In genomic region chr7:37771491-37772375, GRCm38 (mm10) we compare ENCODE assay signal across 8 mouse cellular contexts. TPM values are rescaled to one million over a fixed set of nuclear protein-coding genes. Genes with fewer than 3 reads are reported as not detected.
DNase-seq lines count a peak whose midpoint lies in the region; ATAC-seq and TF ChIP-seq lines count a peak whose summit lies in the region.

No protein-coding gene starts in this region.

- peak overlapping the region; percentile 46; the same call in 1 of the 2 replicates for H3K27ac ChIP-seq in lung, embryonic 14.5 days (ENCODE audit: low read depth)
- H3K27ac ChIP-seq in forebrain, embryonic 13.5 days, result peak overlapping the region; percentile 85
- H3K27ac ChIP-seq in intestine, embryonic 14.5 days (ENCODE audit: low read depth), result peak overlapping the region; percentile 70
- peak overlapping the region; percentile 82 for H3K27ac ChIP-seq in midbrain, embryonic 11.5 days (ENCODE audit: low read depth, low read length)

- no peaks in the 10 kb centered on the region; the same call in 1 of the 2 replicates for H3K4me1 ChIP-seq in lung, embryonic 14.5 days (ENCODE audit: insufficient read depth)
- peaks cover 44% of the 10 kb centered on the region for H3K4me1 ChIP-seq in forebrain, embryonic 13.5 days
- peaks cover 16% of the 10 kb centered on the region for H3K4me1 ChIP-seq in intestine, embryonic 14.5 days (replicated peaks; ENCODE audit: control insufficient read depth, insufficient read depth, low read length)
- peaks cover 26% of the 10 kb centered on the region for H3K4me1 ChIP-seq in midbrain, embryonic 11.5 days (ENCODE audit: control insufficient read depth, insufficient read depth, low read length)

- peak; percentile 62 for DNase-seq in lung, embryonic 14.5 days
- no peak for DNase-seq in lung, postnatal 14 days
- DNase-seq in brain, embryonic 14.5 days (ENCODE audit: low read depth), result peak; percentile 89
- DNase-seq in intestine, embryonic 14.5 days (ENCODE audit: low spot score), result peak; percentile 85
- DNase-seq in midbrain, embryonic 11.5 days (ENCODE audit: low spot score, missing footprints), result peak; percentile 97
- DNase-seq in MN1 (ENCODE audit: low spot score), result no peak

- ATAC-seq in lung, embryonic 14.5 days (ENCODE audit: insufficient read depth), result peak; percentile 61
- ATAC-seq in forebrain, embryonic 13.5 days, result peak; percentile 28
- ATAC-seq in intestine, embryonic 14.5 days (replicated peaks; ENCODE audit: low FRiP score, low TSS enrichment, low read depth), result peak; percentile 20; the same call in 1 of the 2 replicates
- peak; percentile 41 for ATAC-seq in midbrain, embryonic 11.5 days (ENCODE audit: low FRiP score)
- no peak for ATAC-seq in activated CD4-positive, CD25-positive, alpha-beta regulatory T cell, adult 4 months

- peak overlapping the region; percentile 96 for H3K4me2 ChIP-seq in lung, embryonic 14.5 days
- H3K4me2 ChIP-seq in forebrain, embryonic 13.5 days, result peak overlapping the region; percentile 95
- H3K4me2 ChIP-seq in intestine, embryonic 14.5 days (ENCODE audit: low read length), result peak overlapping the region; percentile 99
- peak overlapping the region; percentile 87 for H3K4me2 ChIP-seq in midbrain, embryonic 11.5 days

- peak overlapping the region; percentile 61 for H3K9ac ChIP-seq in lung, embryonic 14.5 days
- peak overlapping the region; percentile 78 for H3K9ac ChIP-seq in forebrain, embryonic 13.5 days
- H3K9ac ChIP-seq in intestine, embryonic 14.5 days (ENCODE audit: low read length), result peak overlapping the region; percentile 53
- H3K9ac ChIP-seq in midbrain, embryonic 11.5 days (ENCODE audit: low read length), result peak overlapping the region; percentile 90

- peak overlapping the region; percentile 54 for H3K4me3 ChIP-seq in lung, embryonic 14.5 days (ENCODE audit: low read depth, low read length)
- H3K4me3 ChIP-seq in forebrain, embryonic 13.5 days, result peak overlapping the region; percentile 61
- peak overlapping the region; percentile 52 for H3K4me3 ChIP-seq in intestine, embryonic 14.5 days (ENCODE audit: low read depth, low read length)
- H3K4me3 ChIP-seq in midbrain, embryonic 11.5 days (ENCODE audit: low read depth, low read length), result peak overlapping the region; percentile 55

- 0 out of 2 replicates have a peak, but pooled peaks have one; percentile 22 for TF ChIP-seq POLR2A in brain, embryonic 14.5 days (IDR thresholded peaks at IDR 0.05; ENCODE audit: borderline replicate concordance, extremely low read depth, insufficient read depth, insufficient read length, poor library complexity, severe bottlenecking)

- WGBS in lung, embryonic 14.5 days, result under 1% methylated on average over 68 of the region's 75 CpGs
- WGBS in forebrain, embryonic 13.5 days, result under 1% methylated on average over 59 of the region's 75 CpGs
- under 1% methylated on average over 67 of the region's 75 CpGs for WGBS in intestine, embryonic 14.5 days
- under 1% methylated on average over 66 of the region's 75 CpGs for WGBS in midbrain, embryonic 11.5 days

- no peak for TF ChIP-seq CTCF in lung, embryonic 14.5 days (IDR thresholded peaks at IDR 0.05; ENCODE audit: low read depth)
- no peak for TF ChIP-seq CTCF in brain, embryonic 14.5 days (IDR thresholded peaks at IDR 0.05; ENCODE audit: borderline replicate concordance, extremely low read depth, insufficient read depth, insufficient read length)

- H3K27me3 ChIP-seq in lung, embryonic 14.5 days (ENCODE audit: insufficient read depth, low read length), result peaks cover 79% of the 10 kb centered on the region
- peaks cover 16% of the 10 kb centered on the region; the same call in 1 of the 2 replicates for H3K27me3 ChIP-seq in forebrain, embryonic 13.5 days
- H3K27me3 ChIP-seq in intestine, embryonic 14.5 days (replicated peaks; ENCODE audit: control insufficient read depth, insufficient read depth, low read length), result peaks cover 86% of the 10 kb centered on the region
- no peaks in the 10 kb centered on the region; the same call in none of the 2 replicates for H3K27me3 ChIP-seq in midbrain, embryonic 11.5 days (ENCODE audit: control insufficient read depth, insufficient read depth, low read length)

- no peaks in the 10 kb centered on the region for H3K9me3 ChIP-seq in lung, embryonic 14.5 days (ENCODE audit: low read depth, low read length)
- no peaks in the 10 kb centered on the region for H3K9me3 ChIP-seq in forebrain, embryonic 13.5 days (replicated peaks)
- no peaks in the 10 kb centered on the region for H3K9me3 ChIP-seq in intestine, embryonic 14.5 days (ENCODE audit: control insufficient read depth, low read length)
- no peaks in the 10 kb centered on the region for H3K9me3 ChIP-seq in midbrain, embryonic 11.5 days (ENCODE audit: control insufficient read depth, low read length)

- no peaks in the 10 kb centered on the region for H3K36me3 ChIP-seq in lung, embryonic 14.5 days (ENCODE audit: insufficient read depth)
- H3K36me3 ChIP-seq in forebrain, embryonic 13.5 days (ENCODE audit: poor library complexity, severe bottlenecking), result no peaks in the 10 kb centered on the region
- H3K36me3 ChIP-seq in intestine, embryonic 14.5 days (ENCODE audit: control insufficient read depth, insufficient read depth, low read length), result no peaks in the 10 kb centered on the region
- H3K36me3 ChIP-seq in midbrain, embryonic 11.5 days (ENCODE audit: control insufficient read depth, insufficient read depth, low read length), result no peaks in the 10 kb centered on the region

RNA-seq across cellular contexts. Expression of gene Zfp536, which starts 1.7 kb away (rescaled TPM):
- 13.1 and 13.7 TPM in 2 replicates for polyA plus RNA-seq in lung, embryonic 14.5 days (2014; fragmentation: Nextera tagmentation; extraction: Ambion mirVana)
- 21.2 and 30.4 TPM in 2 replicates for polyA plus RNA-seq in brain, embryonic 14.5 days (2012; rRNA removed)
- polyA plus RNA-seq in forebrain, embryonic 13.5 days (2015; fragmentation: Nextera tagmentation; extraction: Ambion mirVana), result 39.7 and 42.0 TPM in 2 replicates
- polyA plus RNA-seq in intestine, embryonic 14.5 days (2014; fragmentation: Nextera tagmentation; extraction: Ambion mirVana), result 11.5 and 14.4 TPM in 2 replicates
- 26.8 and 27.5 TPM in 2 replicates for polyA plus RNA-seq in midbrain, embryonic 11.5 days (2014; fragmentation: Nextera tagmentation; extraction: Ambion mirVana)
- under 1 TPM in 1 of 2 experiments, not detected in 1; 0.40 TPM for polyA plus RNA-seq in activated CD4-positive, CD25-positive, alpha-beta regulatory T cell, adult 4 months (2017; shearing (Covaris generic))

Comparison
In these comparisons a context has a peak if more than half of its experiments do, and no peak if none do; other contexts are left out.
1. DNase-seq: peak in lung, embryonic 14.5 days (single experiment), brain, embryonic 14.5 days (single experiment), intestine, embryonic 14.5 days (single experiment) and midbrain, embryonic 11.5 days (single experiment); none in lung, postnatal 14 days (single experiment) and MN1 (single experiment).
2. Peak in every context shown above with its lines, with median percentiles within 50 percentile points of each other: H3K27ac ChIP-seq, H3K4me2 ChIP-seq, H3K4me3 ChIP-seq and H3K9ac ChIP-seq.